Mouse (Mus musculus): ENCODE data around the gene Qrich1.
"Not testable (repeated sequence)": the region's sequence is repeated elsewhere in the genome, so short reads cannot be mapped to it uniquely, and the experiment has no call there.

Gene Qrich1

GRCm38 (mm10) chr9:108587571-108588180 lies 71.1 kb downstream of the Qrich1 start:
- no peak for DNase-seq (ENCODE audit: low spot score)

GRCm38 (mm10) chr9:108589229-108589628 lies 72.6 kb downstream of the Qrich1 start:
- DNase-seq (ENCODE audit: low spot score): no peak

- DNase-seq (ENCODE audit: low spot score): no peak
These were observed 74.9 kb downstream of the Qrich1 start for GRCm38 (mm10) chr9:108591462-108591861.

- no peak for DNase-seq (ENCODE audit: low spot score)
These were observed 77.7 kb downstream of the Qrich1 start for GRCm38 (mm10) chr9:108594354-108594753.

- peak; percentile 65 for DNase-seq (ENCODE audit: low spot score)
These were observed 80.6 kb downstream of the Qrich1 start, which contains the start of gene P4htm for GRCm38 (mm10) chr9:108596998-108597764. P4htm (minus strand) TSS chr9:108597667.

- DNase-seq (ENCODE audit: low spot score): no peak
These were observed 82.5 kb downstream of the Qrich1 start for GRCm38 (mm10) chr9:108599021-108599566.

- DNase-seq (ENCODE audit: low spot score): no peak
These were observed 83.4 kb downstream of the Qrich1 start for GRCm38 (mm10) chr9:108600011-108600410.

GRCm38 (mm10) chr9:108601986-108602385 lies 85.4 kb downstream of the Qrich1 start:
- DNase-seq (ENCODE audit: low spot score): no peak

GRCm38 (mm10) chr9:108607929-108608328 lies 91.3 kb downstream of the Qrich1 start:
- not testable (repeated sequence) for DNase-seq (ENCODE audit: low spot score)

- no peak for DNase-seq (ENCODE audit: low spot score)
These were observed 92.3 kb downstream of the Qrich1 start for GRCm38 (mm10) chr9:108608889-108609288.

Measured in T-cell, adult 2 months (primary cell).